Mouse (Mus musculus) 416B (cell line): ENCODE measurements around the gene Arpp21.

Source experiments
- DNase-seq: peaks from one replicate; pipeline ENCODE4 v3.0.0; 2011; ENCODE audit warnings: low read depth

Gene Arpp21

DNA sequence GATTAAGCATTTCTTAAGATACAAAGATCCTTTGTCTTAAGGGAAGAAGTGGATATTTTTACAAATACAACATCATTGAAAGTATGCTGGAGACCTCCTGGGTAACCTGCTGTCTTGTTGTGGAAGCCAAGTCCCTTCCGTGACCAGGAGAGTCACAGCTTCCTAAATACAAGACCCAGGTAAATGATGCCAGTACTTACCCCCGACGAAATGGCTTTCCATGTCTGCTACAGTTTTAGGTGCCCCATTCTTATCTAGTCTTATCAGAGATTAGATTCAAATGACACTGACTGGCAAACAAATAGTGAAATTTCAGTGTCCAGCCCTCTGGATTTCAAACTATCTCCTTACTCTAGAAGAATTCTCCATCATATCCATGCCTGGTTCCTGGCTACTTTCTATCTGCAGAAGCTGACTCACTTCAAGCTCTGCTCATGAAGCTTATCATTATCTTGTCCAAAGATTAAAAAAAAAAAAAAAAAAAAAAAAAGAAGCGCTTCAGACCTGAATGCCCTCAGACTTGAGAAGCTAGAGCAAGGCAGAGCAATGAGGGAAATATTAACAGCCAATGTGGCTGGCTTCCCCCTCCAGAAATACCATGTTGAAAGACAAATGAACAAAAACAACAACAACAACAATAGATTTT is 4.9 kb downstream of the Arpp21 start:
- no peak for DNase-seq

DNA sequence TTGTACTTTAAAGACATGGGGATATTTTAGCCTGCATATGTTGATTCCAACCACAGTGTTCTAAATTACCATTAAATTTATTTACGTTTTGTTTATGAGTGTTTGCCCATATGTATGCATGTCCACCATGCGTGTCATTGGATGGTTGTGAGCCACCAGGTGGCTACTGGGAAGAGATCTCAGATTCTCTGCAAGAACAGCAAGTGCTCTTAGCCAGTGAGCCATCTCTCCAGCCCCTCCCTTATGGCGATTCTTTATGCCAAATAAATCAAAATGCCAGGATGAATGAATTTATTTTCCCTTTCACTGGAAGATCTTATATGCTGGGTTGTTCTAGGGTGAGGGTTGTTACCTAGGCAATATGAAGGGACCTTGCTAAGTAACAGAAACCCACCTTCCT is 7.3 kb downstream of the Arpp21 start:
- no peak for DNase-seq

- peak; percentile 82 for DNase-seq
These were observed 8.6 kb downstream of the Arpp21 start for GRCm38 (mm10) chr9:112227174-112227573.

DNA sequence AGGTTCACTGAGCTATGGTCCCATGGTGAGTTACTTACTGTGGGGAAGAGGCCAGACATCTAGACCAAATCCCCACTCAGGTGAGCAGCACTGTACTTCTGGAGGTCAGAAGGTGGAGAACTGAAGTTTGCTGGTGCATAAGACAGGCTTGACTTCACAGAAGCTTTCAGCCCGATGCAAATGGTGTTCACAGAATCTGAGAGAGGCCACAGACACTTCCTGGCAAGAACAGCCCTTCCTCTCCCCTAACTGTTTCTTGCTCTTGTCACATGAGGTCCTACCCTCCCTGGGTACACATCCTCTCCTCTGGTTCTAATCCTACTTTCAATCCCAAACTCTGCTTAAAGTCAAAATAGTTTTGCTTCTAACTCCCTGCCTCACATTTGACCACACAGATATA is 9.2 kb downstream of the Arpp21 start:
- peak; percentile 75 for DNase-seq

DNA sequence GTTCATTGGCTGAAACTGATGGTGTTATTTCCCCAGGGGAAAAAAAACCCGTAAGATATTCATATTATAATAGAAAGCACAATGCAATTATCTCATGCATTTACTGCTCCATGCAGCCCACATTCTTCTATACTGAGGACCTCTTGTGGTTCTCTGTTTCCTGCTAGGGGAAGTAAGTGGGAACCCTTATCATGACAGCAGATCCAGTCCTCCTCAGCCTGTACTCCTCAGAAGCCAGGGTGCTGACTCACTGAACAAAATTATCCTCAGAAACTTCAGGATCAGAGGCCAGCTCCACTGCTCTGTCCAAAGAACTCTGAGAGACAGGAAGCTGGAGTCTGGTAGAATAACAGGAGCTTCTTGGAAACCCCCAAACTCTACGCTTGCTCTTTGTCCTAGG is 10.7 kb downstream of the Arpp21 start:
- DNase-seq, result peak; percentile 93

DNA sequence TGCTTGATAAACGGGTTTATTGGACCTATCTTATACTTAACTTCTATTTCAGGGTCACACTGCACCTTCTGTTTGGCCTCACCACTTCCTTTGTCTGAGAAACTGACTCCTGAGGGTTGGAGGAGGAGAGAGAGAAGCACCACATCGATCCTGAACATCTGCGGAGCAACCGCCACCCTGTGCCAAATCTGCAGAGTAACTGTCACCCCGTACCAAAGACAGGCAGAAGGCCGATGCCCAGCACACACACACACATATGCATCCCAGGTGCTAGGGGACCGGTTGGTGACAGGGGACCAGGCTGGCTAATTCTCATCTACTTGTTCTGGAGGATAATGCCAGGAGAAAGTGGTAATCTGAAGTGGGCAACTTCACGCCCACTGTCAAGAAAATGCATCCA is 16.4 kb downstream of the Arpp21 start:
- peak; percentile 24 for DNase-seq

- DNase-seq, result no peak
These were observed 17.5 kb downstream of the Arpp21 start for GRCm38 (mm10) chr9:112218237-112218636.

- DNase-seq, result no peak
These were observed 18.6 kb downstream of the Arpp21 start for GRCm38 (mm10) chr9:112217161-112217560.

- no peak for DNase-seq
These were observed 20.5 kb downstream of the Arpp21 start for GRCm38 (mm10) chr9:112215030-112215806.

DNA sequence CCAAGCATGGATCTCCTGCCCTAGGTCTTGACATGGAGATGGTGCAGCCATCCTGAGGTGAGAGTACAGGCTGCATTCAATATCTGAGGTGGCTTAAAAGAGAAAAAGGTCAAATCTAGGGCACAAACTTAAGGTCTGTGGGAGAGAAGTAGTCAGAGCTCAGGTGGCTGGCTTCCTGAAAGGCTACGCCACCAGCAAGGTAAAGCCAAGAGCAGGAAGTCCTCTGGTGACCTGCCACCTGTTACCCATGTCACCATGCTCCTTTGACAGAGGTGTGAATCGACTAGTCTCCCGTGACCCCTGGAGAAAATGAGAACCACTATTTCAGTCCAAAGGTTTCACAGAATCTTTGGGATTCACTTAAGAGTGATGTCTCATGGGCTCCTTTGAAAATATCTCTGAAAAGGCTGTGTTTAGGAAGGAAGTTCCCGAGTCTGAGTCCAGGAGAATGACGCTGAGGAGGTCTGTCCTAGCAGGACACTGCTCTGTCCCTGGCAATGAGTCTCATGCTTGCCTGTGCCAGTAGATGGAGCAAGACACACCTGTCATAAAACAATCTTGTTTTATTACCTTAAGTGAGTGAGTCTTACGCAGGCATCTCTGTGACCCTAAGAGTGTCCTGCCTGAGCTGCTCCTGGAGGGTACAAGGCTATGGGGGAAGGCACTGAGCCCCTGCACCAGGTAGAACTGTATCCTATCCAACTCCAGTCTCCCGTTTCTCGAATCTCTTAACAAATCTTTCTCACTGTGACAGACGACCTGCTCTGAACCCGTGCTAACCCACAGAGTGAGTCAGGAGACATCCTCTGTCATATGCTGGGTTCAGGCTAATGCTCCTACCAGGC is 22.1 kb downstream of the Arpp21 start:
- DNase-seq, result peak; percentile 57

DNA sequence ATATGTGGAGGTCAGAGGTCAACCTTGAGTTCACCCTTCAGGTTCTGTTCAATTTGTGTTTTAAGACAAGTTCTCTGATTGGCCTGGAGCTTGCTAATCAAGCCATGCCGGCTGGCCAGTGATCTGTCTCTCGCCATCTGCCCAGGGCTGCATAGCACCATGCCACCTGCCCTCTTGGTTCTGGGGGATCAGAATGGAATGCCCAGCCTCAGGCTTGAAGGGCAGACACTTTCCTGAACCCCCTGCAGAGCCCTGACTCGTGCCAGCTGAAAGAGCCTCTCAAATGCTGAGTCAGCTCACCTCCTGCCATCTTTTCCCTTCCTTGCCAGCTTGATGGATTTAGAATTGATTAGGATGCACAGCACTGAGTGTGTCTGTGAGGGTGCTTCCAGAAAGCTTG is 25.9 kb downstream of the Arpp21 start:
- no peak for DNase-seq

DNA sequence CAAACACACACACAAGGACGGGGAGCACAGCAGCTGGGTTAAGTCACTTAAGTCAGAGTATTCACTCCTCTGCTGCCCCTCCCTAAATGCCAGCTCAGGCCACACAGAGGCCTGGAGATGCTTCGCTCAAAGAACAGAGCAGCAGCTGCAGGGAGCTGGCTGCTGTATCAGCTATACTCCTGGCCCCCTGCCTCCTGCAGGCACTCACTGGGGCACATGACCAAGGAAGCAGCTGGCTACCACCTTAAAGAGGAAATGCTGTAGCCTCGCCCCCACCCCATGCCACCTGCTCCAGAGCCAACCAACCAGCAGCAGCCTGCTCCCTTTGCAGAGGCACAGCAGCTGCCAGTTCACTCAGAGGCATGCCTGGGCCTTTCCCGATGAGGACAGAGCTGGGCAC is 28.0 kb downstream of the Arpp21 start:
- peak; percentile 34 for DNase-seq

- no peak for DNase-seq
These were observed 37.4 kb downstream of the Arpp21 start for GRCm38 (mm10) chr9:112198296-112198695.

GRCm38 (mm10) chr9:112194049-112194448 is 41.7 kb downstream of the Arpp21 start:
- DNase-seq, result no peak

DNA sequence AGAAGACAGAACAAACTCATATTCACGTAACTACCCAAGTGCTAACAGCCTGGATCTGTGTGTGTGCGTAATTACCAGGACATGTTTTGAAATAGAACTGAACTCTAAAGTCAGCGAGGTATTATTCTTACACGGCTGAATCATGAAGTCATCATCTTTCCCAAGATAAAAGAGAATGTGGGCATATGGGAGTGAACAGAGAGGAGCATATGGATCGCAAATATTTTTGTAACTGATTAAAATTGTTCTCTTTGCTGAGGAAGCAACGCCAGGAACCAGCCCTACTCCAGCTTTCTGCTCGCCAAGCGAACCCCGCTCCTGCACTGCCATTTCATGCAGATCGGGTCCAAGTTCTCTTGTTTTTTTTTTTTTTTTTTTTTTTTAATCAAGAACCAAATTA is 46.3 kb downstream of the Arpp21 start:
- DNase-seq, result no peak

GRCm38 (mm10) chr9:112188358-112188893 is 47.3 kb downstream of the Arpp21 start:
- no peak for DNase-seq

- DNase-seq, result no peak
These were observed 48.1 kb downstream of the Arpp21 start for GRCm38 (mm10) chr9:112187667-112188066.

- DNase-seq, result peak; percentile 39
These were observed 49.1 kb downstream of the Arpp21 start for GRCm38 (mm10) chr9:112186336-112187305.

- no peak for DNase-seq
These were observed 50.0 kb downstream of the Arpp21 start for GRCm38 (mm10) chr9:112185746-112186145.

DNA sequence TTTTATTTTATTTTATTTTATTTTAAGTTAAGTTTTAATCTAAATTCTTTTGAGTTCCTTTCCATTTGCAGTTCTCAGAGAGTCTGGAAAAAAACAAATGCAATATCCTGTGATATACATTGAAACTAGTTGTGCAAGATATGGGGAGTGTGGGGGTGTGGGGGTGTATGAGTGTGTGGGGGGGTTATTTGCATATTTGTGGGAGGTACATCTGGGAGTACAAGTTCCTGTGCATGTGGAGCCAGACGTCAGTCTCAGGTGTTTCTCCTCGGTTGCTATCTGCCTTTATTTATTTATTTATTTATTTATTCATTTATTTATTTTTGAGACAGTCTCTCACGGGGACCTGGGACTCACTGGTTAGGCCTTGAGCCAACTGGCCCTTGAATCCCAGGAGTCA is 53.0 kb downstream of the Arpp21 start:
- DNase-seq, result no peak

GRCm38 (mm10) chr9:112180006-112180405 is 55.7 kb downstream of the Arpp21 start:
- DNase-seq, result no peak
